Mouse (Mus musculus): ENCODE measurements around the gene Acvr2a.
"Not testable (repeated sequence)": the region's sequence is repeated elsewhere in the genome, so short reads cannot be mapped to it uniquely, and the experiment has no call there.

Acvr2a gene

DNA sequence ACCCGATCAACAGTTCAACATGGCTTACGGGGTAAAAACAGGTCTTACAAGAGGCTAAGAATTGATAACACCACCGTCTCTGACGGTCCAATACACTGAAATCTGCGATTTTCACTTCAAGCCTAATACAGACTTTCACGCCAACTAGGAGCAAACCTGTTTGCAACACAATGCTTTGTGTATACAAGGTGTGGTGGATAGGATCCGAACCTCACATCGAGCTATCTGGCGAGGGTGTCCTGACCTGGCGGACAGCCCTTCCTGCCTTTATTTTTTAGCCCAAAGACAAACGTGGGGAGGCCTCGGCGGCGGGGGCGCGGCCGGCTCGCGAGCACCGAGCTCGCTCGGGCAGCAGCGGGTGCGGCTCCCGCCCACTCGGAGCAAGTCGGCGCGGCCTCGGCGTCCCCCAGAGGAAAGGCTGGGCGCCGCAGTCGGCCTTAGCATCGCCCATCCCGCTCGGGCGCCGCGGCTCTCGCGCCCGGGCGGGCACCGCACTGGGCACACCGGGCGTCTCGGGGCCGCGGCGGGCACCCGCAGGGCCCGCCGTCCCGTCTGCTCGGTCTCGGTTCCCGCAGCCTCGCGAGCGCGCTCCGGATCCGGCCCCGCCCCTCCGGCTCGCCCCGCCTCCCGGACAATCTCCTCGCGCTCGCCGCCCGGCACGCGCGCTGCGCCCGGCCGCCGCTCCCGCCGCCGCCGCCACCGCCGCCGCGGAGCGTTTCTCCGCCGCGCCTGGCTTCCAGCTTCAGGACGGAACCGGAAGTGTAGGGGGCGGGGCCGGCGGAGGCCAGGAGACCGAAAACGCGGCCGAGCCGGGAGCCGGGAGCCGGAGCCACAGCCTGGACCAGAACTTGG lies at the start of gene Acvr2a:
Gene Acvr2a (plus strand): TSS at position 739 of the 852 bp plus-strand sequence.
- in situ Hi-C loops (cut with MseI, MboI), result no loop called here

DNA sequence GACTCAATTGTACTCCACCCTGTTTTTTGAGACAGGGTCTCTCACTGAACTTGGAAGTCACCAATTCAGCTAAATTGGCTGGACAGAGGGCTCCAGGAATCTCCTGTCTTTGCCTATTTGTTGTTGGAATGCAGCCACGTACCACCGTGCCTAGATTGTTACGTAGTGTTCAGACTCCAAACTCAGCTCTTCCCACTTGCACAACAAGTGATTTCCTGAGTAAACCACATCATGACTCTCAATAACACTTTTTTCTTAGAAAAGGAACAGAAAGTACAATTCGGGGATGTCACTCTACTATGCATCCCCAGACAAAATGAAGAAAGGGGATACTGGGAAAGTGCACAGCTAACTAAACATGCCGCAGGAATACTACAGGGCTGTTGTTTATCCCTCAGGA lies 47.4 kb upstream of the Acvr2a start:
- in situ Hi-C loops (cut with MseI, MboI), result no loop called here

GRCm38 (mm10) chr2:48767778-48768177 lies 46.1 kb upstream of the Acvr2a start:
- in situ Hi-C loops (cut with MseI, MboI), result no loop called here

DNA sequence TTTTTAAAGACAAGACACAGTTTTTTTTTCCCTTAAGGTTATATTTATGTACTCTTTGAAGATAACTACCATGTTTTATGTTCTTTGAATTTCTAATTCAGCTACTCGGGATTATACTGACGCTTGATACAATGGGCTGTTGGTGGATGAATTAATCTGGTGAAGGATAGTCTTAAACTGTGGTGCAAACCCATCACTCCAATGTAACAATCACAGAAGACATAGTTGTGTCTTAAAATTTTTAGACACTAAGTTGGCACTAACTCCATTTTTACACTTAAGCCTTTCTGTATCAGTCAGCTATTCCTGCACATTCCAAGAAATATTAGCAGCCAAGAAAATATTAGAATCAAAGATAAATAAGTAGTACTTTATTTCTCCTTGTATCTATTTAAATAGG lies 45.7 kb upstream of the Acvr2a start:
- in situ Hi-C loops (cut with MseI, MboI), result no loop called here

- in situ Hi-C loops (cut with MseI, MboI), result no loop called here
These were observed 43.8 kb upstream of the Acvr2a start for GRCm38 (mm10) chr2:48770100-48770499.

GRCm38 (mm10) chr2:48770634-48771033 lies 43.3 kb upstream of the Acvr2a start:
- in situ Hi-C loops (cut with MseI, MboI), result no loop called here

GRCm38 (mm10) chr2:48775281-48775680 lies 38.6 kb upstream of the Acvr2a start:
- in situ Hi-C loops (cut with MseI, MboI), result no loop called here

DNA sequence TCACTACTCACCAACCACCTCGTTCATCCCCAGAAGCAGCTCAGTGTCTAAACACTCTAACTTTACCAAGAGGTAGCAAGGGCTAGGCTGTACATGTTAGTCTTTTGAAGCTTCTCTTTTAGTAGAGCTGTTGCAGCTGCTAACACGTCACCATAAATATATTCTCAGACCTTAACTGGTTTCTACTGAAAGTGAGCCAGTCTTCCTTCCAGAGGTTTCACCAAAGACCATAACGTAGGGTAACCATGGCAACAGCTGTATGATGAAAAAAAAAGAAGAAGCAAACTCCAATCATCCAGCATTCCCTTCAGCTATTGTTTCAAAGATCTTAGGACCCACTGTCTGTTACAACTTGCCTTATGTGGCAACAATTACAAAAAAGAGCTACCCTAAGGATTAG lies 25.0 kb upstream of the Acvr2a start:
- in situ Hi-C loops (cut with MseI, MboI), result no loop called here

GRCm38 (mm10) chr2:48814223-48815038 lies 522 bp downstream of the Acvr2a start:
- in situ Hi-C loops (cut with MseI, MboI), result no loop called here

GRCm38 (mm10) chr2:48815039-48815590 lies 1.2 kb downstream of the Acvr2a start:
- in situ Hi-C loops (cut with MseI, MboI), result no loop called here

DNA sequence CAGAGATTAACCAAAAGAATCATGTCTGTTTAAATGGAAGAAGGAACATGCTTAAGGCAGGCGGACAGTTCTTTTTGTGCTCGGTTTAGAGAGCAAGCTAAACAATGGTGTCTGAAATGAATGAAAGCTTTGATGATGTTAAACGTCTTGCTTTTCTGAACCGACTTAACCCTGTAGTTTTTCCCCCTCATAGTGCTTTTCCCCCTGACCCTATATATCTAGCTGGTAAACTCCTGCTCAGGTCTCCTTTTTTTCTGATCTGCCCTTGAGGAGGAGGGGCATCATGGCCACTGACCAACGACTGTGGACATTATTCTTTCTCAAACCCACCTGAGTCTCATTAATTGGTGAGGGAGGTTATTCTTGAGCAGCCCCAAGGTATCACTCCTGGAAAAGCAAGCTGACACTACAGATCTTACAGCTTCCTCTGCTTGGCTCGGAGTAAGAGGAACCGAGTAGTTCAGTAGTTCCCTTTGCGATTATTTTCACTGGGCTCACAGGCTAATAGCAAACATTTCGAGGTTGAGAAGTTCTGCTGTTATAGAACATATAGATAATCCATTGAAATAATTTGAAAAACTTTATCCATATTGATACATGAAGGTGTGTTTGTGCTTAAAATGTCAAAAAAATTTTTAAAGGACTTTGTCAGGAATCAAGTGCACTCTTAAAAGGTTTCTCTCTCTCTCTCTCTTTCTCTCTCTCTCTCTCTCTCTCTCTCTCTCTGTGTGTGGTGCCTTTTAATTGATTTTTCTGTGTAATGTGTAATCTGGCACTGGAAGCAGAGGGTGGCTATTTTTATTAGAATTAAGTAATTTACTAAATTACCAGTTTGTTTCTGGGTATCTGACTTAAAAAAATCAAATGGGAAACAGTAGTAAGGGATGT lies 2.5 kb downstream of the Acvr2a start:
- in situ Hi-C loops (cut with MseI, MboI), result no loop called here

DNA sequence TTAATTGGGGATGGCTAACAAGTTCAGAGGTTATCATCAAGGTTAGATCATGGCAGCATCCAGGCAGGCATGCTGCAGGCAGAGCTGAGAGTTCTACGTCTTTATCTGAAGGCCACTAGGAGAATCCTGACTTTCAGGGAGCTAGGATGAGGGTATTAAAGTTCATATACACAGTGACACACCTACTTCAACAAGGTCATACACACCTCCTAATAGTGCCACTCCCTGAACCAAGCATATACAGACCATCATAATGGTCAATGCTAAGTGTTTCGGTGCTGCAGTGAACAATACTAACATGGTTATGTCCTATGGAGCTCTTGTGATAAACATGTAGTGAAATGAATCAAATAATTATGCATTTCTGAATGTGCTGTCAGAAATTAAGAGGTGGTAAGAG lies 12.0 kb downstream of the Acvr2a start:
- in situ Hi-C loops (cut with MseI, MboI), result no loop called here

DNA sequence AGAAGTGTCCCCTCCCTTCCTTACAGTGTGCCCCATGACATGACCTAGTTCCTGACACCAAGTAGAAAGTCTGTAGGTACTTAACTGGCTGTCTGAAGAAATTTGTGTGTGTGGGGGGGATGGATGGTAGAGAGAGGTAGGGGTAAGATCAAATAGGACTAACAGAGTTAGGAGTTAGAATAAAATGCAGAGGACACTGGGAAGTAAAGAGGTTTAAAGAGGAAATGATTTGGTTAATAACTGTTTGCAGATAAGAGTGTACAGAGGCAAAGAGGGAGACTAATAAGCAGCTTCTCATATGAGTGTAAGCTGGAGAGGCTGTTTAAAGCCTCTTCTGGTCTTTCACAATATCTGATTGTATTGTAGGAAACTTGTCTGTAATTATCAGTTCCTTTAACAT lies 12.5 kb downstream of the Acvr2a start:
- in situ Hi-C loops (cut with MseI, MboI), result no loop called here

DNA sequence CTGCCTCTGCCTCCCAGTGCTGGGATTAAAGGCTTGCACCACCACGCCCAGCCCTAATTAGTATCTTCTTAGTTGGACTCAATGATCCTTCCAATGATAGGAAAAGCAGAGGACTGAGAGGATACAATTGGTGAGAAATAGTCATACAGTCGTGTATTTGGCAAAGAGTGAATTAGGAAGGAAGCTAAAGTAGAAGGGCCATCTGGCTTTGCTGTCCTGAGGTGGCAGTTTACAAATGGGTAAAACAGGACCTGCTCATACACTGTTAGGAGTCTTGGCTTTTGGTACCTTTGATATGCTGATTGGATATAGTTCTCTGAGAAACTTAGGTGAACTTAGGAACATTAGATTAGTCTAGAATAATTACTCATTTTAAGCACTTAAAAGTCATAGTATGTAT lies 16.6 kb downstream of the Acvr2a start:
- in situ Hi-C loops (cut with MseI, MboI), result no loop called here

- in situ Hi-C loops (cut with MseI, MboI), result no loop called here
These were observed 18.4 kb downstream of the Acvr2a start for GRCm38 (mm10) chr2:48832305-48832704.

DNA sequence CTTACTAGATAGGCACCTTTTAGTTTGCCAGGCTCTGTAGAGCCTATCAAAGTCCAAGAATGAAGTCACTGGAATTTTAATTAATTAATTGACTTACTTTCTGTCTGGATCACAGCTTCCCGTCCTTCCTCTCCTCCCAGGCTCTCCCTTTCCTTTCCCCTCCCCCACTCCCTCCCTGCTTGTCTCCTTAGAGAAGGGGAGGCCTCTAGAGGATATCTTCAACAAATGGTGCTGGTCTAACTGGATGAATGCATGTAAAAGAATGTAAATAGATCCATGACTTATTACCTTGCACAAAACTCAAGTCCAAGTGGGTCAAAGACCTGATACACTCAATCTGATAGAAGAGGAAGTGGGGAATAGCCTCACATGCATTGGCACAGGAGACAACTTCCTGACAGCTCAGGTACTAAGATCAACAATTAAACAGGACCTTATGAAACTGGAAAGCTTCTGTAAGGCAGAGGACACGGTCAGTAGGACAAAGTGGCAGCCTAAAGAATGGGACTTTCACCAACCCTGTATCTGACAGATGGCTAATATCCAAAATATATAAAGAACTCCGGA lies 20.1 kb downstream of the Acvr2a start:
- in situ Hi-C loops (cut with MseI, MboI), result no loop called here

- in situ Hi-C loops (cut with MseI, MboI), result no loop called here
These were observed 27.9 kb downstream of the Acvr2a start for GRCm38 (mm10) chr2:48841611-48842470.

- in situ Hi-C loops (cut with MseI, MboI), result no loop called here
These were observed 32.9 kb downstream of the Acvr2a start for GRCm38 (mm10) chr2:48846689-48847398.

GRCm38 (mm10) chr2:48865596-48865995 lies 51.7 kb downstream of the Acvr2a start:
- in situ Hi-C loops (cut with MseI, MboI), result not testable (repeated sequence)
